Mouse (Mus musculus): ENCODE data around the gene Fam214b. TPM values are rescaled to one million over a fixed set of nuclear protein-coding genes. Genes with fewer than 3 reads are reported as not detected.
A peak's percentile ranks its signal among the peaks of the same experiment; 100 is the strongest.

Gene Fam214b
- polyA plus RNA-seq, 1 experiment from 2014 or later: 10.7 TPM

GRCm38 (mm10) chr4:43065471-43065870 is 19.5 kb upstream of the Fam214b start:
- no peaks in the 10 kb centered on the region for H3K36me3 ChIP-seq (ENCODE audit: insufficient read depth, low read length)
- H3K27ac ChIP-seq (ENCODE audit: low read length): no peak overlapping the region
- 94% methylated on average over 4 of the region's 4 CpGs for WGBS
- H3K4me2 ChIP-seq (replicated peaks; ENCODE audit: low read depth, low read length): no peak overlapping the region
- no peak for ATAC-seq
- H3K4me1 ChIP-seq (ENCODE audit: insufficient read depth, low read depth, low read length): no peaks in the 10 kb centered on the region
- DNase-seq (ENCODE audit: low spot score): no peak
- no peaks in the 10 kb centered on the region for H3K9me3 ChIP-seq (ENCODE audit: low read length)
- H3K4me3 ChIP-seq (ENCODE audit: low read depth, low read length): no peak overlapping the region
- TF ChIP-seq CTCF (IDR thresholded peaks at IDR 0.05) (no peak), EP300 (IDR thresholded peaks at IDR 0.05) (no peak)
- H3K9ac ChIP-seq (replicated peaks; ENCODE audit: low read depth): no peak overlapping the region
- no peaks in the 10 kb centered on the region for H3K27me3 ChIP-seq (replicated peaks; ENCODE audit: insufficient read depth, low read length)

GRCm38 (mm10) chr4:43060286-43060685 is 14.3 kb upstream of the Fam214b start:
- Histone ChIP-seq H3K9ac (replicated peaks; ENCODE audit: low read depth) (no peak overlapping the region), H3K4me3 (ENCODE audit: low read depth, low read length) (no peak overlapping the region), H3K9me3 (ENCODE audit: low read length) (no peaks in the 10 kb centered on the region), H3K27me3 (replicated peaks; ENCODE audit: insufficient read depth, low read length) (0 out of 2 replicates have a peak, but pooled peaks cover 5% of the 10 kb centered on the region), H3K36me3 (ENCODE audit: insufficient read depth, low read length) (no peaks in the 10 kb centered on the region), H3K4me1 (ENCODE audit: insufficient read depth, low read depth, low read length) (no peaks in the 10 kb centered on the region), H3K4me2 (replicated peaks; ENCODE audit: low read depth, low read length) (no peak overlapping the region), H3K27ac (ENCODE audit: low read length) (no peak overlapping the region)
- ATAC-seq (no peak), DNase-seq (ENCODE audit: low spot score) (no peak)
- no peak for TF ChIP-seq EP300 (IDR thresholded peaks at IDR 0.05)
- peak; percentile 10; the same call in 1 of the 2 replicates for TF ChIP-seq CTCF (IDR thresholded peaks at IDR 0.05)
- 48% methylated on average over 3 of the region's 3 CpGs for WGBS

- DNase-seq (ENCODE audit: low spot score): no peak
- Histone ChIP-seq H3K36me3 (ENCODE audit: insufficient read depth, low read length) (no peaks in the 10 kb centered on the region), H3K27me3 (replicated peaks; ENCODE audit: insufficient read depth, low read length) (0 out of 2 replicates have a peak, but pooled peaks cover 5% of the 10 kb centered on the region), H3K4me2 (replicated peaks; ENCODE audit: low read depth, low read length) (peak overlapping the region; percentile 77), H3K4me3 (ENCODE audit: low read depth, low read length) (peak overlapping the region; percentile 68), H3K9ac (replicated peaks; ENCODE audit: low read depth) (0 out of 2 replicates have a peak overlapping the region, but pooled peaks have one; percentile 62), H3K9me3 (ENCODE audit: low read length) (no peaks in the 10 kb centered on the region), H3K27ac (ENCODE audit: low read length) (no peak overlapping the region), H3K4me1 (ENCODE audit: insufficient read depth, low read depth, low read length) (no peaks in the 10 kb centered on the region)
- 29% methylated on average over 3 of the region's 3 CpGs for WGBS
- TF ChIP-seq EP300 (IDR thresholded peaks at IDR 0.05): no peak
- no peak for TF ChIP-seq CTCF (IDR thresholded peaks at IDR 0.05)
- ATAC-seq: no peak
These were observed 13.7 kb upstream of the Fam214b start for GRCm38 (mm10) chr4:43059697-43060096.

- 0 out of 2 replicates have a peak, but pooled peaks cover 5% of the 10 kb centered on the region for H3K27me3 ChIP-seq (replicated peaks; ENCODE audit: insufficient read depth, low read length)
- no peaks in the 10 kb centered on the region for H3K9me3 ChIP-seq (ENCODE audit: low read length)
- no peaks in the 10 kb centered on the region for H3K36me3 ChIP-seq (ENCODE audit: insufficient read depth, low read length)
- DNase-seq (ENCODE audit: low spot score): peak; percentile 97
- under 1% methylated on average over 68 of the region's 90 CpGs for WGBS
- peak within 1 kb of the TSS; percentile 84 for H3K27ac ChIP-seq (ENCODE audit: low read length)
- no peaks in the 10 kb centered on the region for H3K4me1 ChIP-seq (ENCODE audit: insufficient read depth, low read depth, low read length)
- H3K9ac ChIP-seq (replicated peaks; ENCODE audit: low read depth): peak within 1 kb of the TSS; percentile 62
- peak within 1 kb of the TSS; percentile 77 for H3K4me2 ChIP-seq (replicated peaks; ENCODE audit: low read depth, low read length)
- no peak for TF ChIP-seq EP300 (IDR thresholded peaks at IDR 0.05)
- no peak for TF ChIP-seq CTCF (IDR thresholded peaks at IDR 0.05)
- peak; percentile 99 for ATAC-seq
- peak within 1 kb of the TSS; percentile 68 for H3K4me3 ChIP-seq (ENCODE audit: low read depth, low read length)
These were observed 13.0 kb upstream of the Fam214b start, which contains the start of gene Unc13b for GRCm38 (mm10) chr4:43058753-43059654. Unc13b (plus strand) TSS chr4:43058953.

GRCm38 (mm10) chr4:43058392-43058752 is 12.4 kb upstream of the Fam214b start:
- TF ChIP-seq CTCF (IDR thresholded peaks at IDR 0.05) (no peak), EP300 (IDR thresholded peaks at IDR 0.05) (no peak)
- no peaks in the 10 kb centered on the region for H3K36me3 ChIP-seq (ENCODE audit: insufficient read depth, low read length)
- WGBS: 20% methylated on average over 8 of the region's 8 CpGs
- no peaks in the 10 kb centered on the region for H3K4me1 ChIP-seq (ENCODE audit: insufficient read depth, low read depth, low read length)
- H3K27me3 ChIP-seq (replicated peaks; ENCODE audit: insufficient read depth, low read length): 0 out of 2 replicates have a peak, but pooled peaks cover 5% of the 10 kb centered on the region
- no peaks in the 10 kb centered on the region for H3K9me3 ChIP-seq (ENCODE audit: low read length)
- ATAC-seq: no peak
- DNase-seq (ENCODE audit: low spot score): no peak
- H3K27ac ChIP-seq (ENCODE audit: low read length): no peak overlapping the region
- peak overlapping the region; percentile 68; the same call in 1 of the 2 replicates for H3K4me3 ChIP-seq (ENCODE audit: low read depth, low read length)
- H3K9ac ChIP-seq (replicated peaks; ENCODE audit: low read depth): no peak overlapping the region
- H3K4me2 ChIP-seq (replicated peaks; ENCODE audit: low read depth, low read length): peak overlapping the region; percentile 77

- TF ChIP-seq EP300 (IDR thresholded peaks at IDR 0.05) (no peak), CTCF (IDR thresholded peaks at IDR 0.05) (no peak)
- no peak overlapping the region for H3K4me3 ChIP-seq (ENCODE audit: low read depth, low read length)
- H3K27ac ChIP-seq (ENCODE audit: low read length): no peak overlapping the region
- H3K4me1 ChIP-seq (ENCODE audit: insufficient read depth, low read depth, low read length): no peaks in the 10 kb centered on the region
- ATAC-seq: no peak
- no peak overlapping the region for H3K9ac ChIP-seq (replicated peaks; ENCODE audit: low read depth)
- no peaks in the 10 kb centered on the region for H3K9me3 ChIP-seq (ENCODE audit: low read length)
- no peak for DNase-seq (ENCODE audit: low spot score)
- H3K27me3 ChIP-seq (replicated peaks; ENCODE audit: insufficient read depth, low read length): 0 out of 2 replicates have a peak, but pooled peaks cover 5% of the 10 kb centered on the region
- WGBS: 69% methylated on average over 5 of the region's 5 CpGs
- H3K36me3 ChIP-seq (ENCODE audit: insufficient read depth, low read length): no peaks in the 10 kb centered on the region
- H3K4me2 ChIP-seq (replicated peaks; ENCODE audit: low read depth, low read length): no peak overlapping the region
These were observed 11.6 kb upstream of the Fam214b start for GRCm38 (mm10) chr4:43057654-43058053.
